Mouse (Mus musculus) cerebellum, adult 2 months (tissue): ENCODE data around the gene Pspn.

ENCODE experiments used
- CTCF ChIP-seq: fragments of 200-500 bp; IDR thresholded peaks from 2 replicates; pipeline ENCODE4 v1.5.1; 2011; ENCODE audit warnings: low read depth, mild to moderate bottlenecking, control low read depth, low read length, moderate library complexity, borderline replicate concordance; ENCODE audit not compliant: insufficient read depth
- POLR2A ChIP-seq: fragments of 200-500 bp; IDR thresholded peaks from 2 replicates; pipeline ENCODE4 v1.6.1; 2011; ENCODE audit warnings: low read length, control low read depth, borderline replicate concordance; ENCODE audit not compliant: insufficient read depth

DNA sequence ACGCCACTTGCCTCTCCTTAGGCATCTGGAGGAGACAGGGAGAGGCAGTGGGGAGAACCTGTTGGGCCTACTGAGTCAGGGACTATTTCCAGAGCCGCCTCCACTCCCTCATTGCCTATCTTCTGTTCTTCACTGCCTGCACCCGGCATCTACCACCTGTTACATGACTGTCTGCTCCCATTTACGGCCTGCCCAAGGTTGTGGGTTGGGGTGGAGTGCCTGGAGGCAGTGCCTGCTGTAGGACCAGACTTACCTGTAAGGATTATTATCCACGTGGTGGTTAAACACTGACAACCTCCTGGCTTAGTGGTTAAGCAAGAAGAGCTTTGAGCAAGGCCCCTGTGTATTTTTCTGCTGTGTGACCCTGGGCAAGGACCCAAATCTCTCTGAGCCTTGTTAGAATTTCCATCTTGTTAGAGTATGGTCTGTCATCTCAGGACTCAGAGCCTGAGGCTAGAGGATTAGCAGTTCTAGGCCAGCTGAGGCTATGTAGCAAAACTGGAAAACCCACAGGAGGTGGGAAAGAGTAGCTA, 25.0 kb downstream of the Pspn start:
- TF ChIP-seq CTCF, result no peak
- no peak for TF ChIP-seq POLR2A
